Mouse (Mus musculus): Measurements from ENCODE around the gene Olfr372. TPM values are rescaled to one million over a fixed set of nuclear protein-coding genes. Genes with fewer than 3 reads are reported as not detected.
"Not testable (repeated sequence)": the region's sequence is repeated elsewhere in the genome, so short reads cannot be mapped to it uniquely, and the experiment has no call there.

The Olfr372 gene
- not detected in 2 replicates for polyA plus RNA-seq (2015; fragmentation: Nextera tagmentation; extraction: Ambion mirVana)

DNA sequence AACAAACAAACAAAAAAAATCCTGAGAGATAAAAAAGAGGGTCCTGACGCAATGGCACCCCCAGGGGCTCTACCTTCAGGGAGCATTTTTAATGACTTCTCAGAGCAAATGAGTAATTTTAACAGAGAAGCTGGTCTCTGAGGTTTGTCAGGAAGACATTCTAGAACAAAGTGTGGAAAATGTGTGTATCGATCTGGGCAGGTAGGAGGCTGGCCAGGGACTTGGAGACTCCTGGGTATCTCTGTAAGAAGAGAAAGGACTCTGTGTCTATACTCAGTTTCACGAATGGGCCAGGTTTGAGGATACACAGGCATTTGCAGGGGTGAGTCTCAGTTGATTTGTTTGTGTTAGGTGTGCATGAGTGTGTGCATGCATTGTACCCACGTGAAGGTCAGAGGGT is at the start of gene Olfr372:
Gene Olfr372, plus strand, starts transcription at position 301 of the 400 bp plus-strand sequence.
- H3K27ac ChIP-seq; H3K9me3 ChIP-seq; H3K4me1 ChIP-seq; H3K36me3 ChIP-seq; H3K9ac ChIP-seq; ATAC-seq (ENCODE audit: insufficient read depth, low FRiP score, low read depth); H3K27me3 ChIP-seq (replicated peaks); H3K4me2 ChIP-seq; H3K4me3 ChIP-seq (replicated peaks): not testable (repeated sequence)
- 77% methylated on average over 4 of the region's 4 CpGs for WGBS

- no peak for ATAC-seq (ENCODE audit: insufficient read depth, low FRiP score, low read depth)
- Histone ChIP-seq H3K4me2 (no peak overlapping the region), H3K9ac (no peak overlapping the region), H3K4me3 (replicated peaks) (no peak overlapping the region), H3K27me3 (replicated peaks) (no peaks in the 10 kb centered on the region), H3K9me3 (no peaks in the 10 kb centered on the region), H3K4me1 (no peaks in the 10 kb centered on the region), H3K27ac (no peak overlapping the region), H3K36me3 (no peaks in the 10 kb centered on the region)
- 64% methylated on average over 1 of the region's 1 CpGs for WGBS
These were observed 41.6 kb upstream of the Olfr372 start for GRCm38 (mm10) chr8:71999434-71999833.

- no peaks in the 10 kb centered on the region for H3K36me3 ChIP-seq
- 51% methylated on average over 3 of the region's 3 CpGs for WGBS
- ATAC-seq (ENCODE audit: insufficient read depth, low FRiP score, low read depth): no peak
These were observed 40.8 kb upstream of the Olfr372 start for GRCm38 (mm10) chr8:72000223-72000622.

GRCm38 (mm10) chr8:72002942-72003341 is 38.1 kb upstream of the Olfr372 start:
- Histone ChIP-seq H3K27me3 (replicated peaks) (no peaks in the 10 kb centered on the region), H3K9ac (no peak overlapping the region), H3K4me2 (no peak overlapping the region), H3K27ac (no peak overlapping the region), H3K36me3 (no peaks in the 10 kb centered on the region), H3K4me3 (replicated peaks) (no peak overlapping the region), H3K9me3 (no peaks in the 10 kb centered on the region), H3K4me1 (no peaks in the 10 kb centered on the region)
- ATAC-seq (ENCODE audit: insufficient read depth, low FRiP score, low read depth): no peak

More at GRCm38 (mm10) chr8:72000223-72000622, 40.8 kb upstream of the Olfr372 start:
- H3K4me2 ChIP-seq: no peak overlapping the region
- H3K9me3 ChIP-seq: no peaks in the 10 kb centered on the region
- no peaks in the 10 kb centered on the region for H3K27me3 ChIP-seq (replicated peaks)
- no peak overlapping the region for H3K9ac ChIP-seq
- no peaks in the 10 kb centered on the region for H3K4me1 ChIP-seq
- H3K27ac ChIP-seq: no peak overlapping the region
- H3K4me3 ChIP-seq (replicated peaks): no peak overlapping the region

DNA sequence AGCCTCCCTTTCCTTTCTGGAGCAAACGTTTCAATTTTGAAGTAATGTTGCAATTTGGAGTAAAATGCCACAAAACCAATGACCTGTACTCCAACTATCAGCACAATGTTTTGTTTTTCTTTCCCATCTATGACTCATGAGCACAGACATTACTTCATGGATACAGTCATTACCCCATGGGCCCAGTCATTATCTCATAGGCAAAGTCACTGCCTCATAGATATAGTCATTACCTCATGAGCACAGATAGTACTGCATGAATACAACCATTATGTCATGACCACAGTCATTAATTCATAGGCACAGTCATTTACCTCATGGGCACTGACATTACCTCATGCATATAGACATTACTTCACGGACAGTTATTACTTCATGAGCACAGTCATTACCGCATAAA is 35.1 kb upstream of the Olfr372 start:
- H3K9me3 ChIP-seq: no peaks in the 10 kb centered on the region
- ATAC-seq (ENCODE audit: insufficient read depth, low FRiP score, low read depth): no peak
- H3K4me3 ChIP-seq (replicated peaks): no peak overlapping the region
- H3K36me3 ChIP-seq: no peaks in the 10 kb centered on the region
- H3K9ac ChIP-seq: no peak overlapping the region
- H3K27me3 ChIP-seq (replicated peaks): no peaks in the 10 kb centered on the region
- no peaks in the 10 kb centered on the region for H3K4me1 ChIP-seq
- WGBS: 78% methylated on average over 3 of the region's 3 CpGs
- H3K27ac ChIP-seq: no peak overlapping the region
- H3K4me2 ChIP-seq: no peak overlapping the region

DNA sequence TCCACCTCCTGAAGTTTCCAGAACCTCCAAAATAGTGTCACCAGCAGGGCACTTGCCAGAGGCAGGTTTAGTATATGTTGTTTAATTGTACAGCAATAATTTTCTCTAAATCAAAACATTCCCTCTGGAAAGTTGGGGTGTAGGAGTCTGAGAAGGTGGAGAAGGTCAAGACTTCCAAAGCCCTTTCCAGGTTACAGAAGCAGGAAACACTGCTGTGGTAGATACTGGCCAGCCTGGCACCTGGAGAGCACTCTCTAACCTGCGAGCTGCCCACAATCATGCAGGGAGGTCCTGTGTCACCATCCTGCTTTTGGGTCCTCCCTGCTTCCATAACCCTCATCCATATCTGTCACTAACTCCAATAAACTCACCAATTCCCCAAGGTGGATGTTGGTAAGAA is 34.3 kb upstream of the Olfr372 start:
- Histone ChIP-seq H3K27ac (no peak overlapping the region), H3K27me3 (replicated peaks) (no peaks in the 10 kb centered on the region), H3K4me3 (replicated peaks) (no peak overlapping the region), H3K9me3 (no peaks in the 10 kb centered on the region), H3K9ac (no peak overlapping the region), H3K4me2 (no peak overlapping the region), H3K36me3 (no peaks in the 10 kb centered on the region), H3K4me1 (no peaks in the 10 kb centered on the region)
- no peak for ATAC-seq (ENCODE audit: insufficient read depth, low FRiP score, low read depth)
- WGBS: 78% methylated on average over 1 of the region's 1 CpGs

DNA sequence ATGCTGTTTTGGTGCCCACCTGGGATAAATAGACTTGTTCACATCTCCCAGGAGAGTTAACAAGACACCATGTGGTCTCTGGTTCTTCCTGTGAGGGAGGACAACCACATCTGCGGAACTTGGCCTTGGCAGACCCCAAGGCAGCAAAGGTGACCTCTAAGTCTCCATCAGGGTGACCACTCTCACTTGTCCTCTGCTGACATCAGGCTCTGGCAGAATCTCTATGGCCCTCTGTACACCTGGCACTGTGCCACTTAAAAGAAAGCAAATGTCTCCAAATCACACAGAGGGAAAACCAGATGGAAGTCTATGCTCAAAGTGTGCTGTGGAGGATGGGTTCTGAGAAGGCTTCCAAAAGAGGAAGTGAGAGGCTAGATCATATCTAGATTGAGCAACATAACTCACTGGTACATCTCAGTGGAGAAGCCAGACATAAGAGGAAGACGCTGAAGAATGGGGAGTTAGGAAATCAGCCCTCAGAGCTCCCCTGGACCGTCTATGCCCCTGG is 32.8 kb upstream of the Olfr372 start:
- no peaks in the 10 kb centered on the region for H3K9me3 ChIP-seq
- H3K27ac ChIP-seq: no peak overlapping the region
- H3K4me1 ChIP-seq: no peaks in the 10 kb centered on the region
- no peaks in the 10 kb centered on the region for H3K27me3 ChIP-seq (replicated peaks)
- no peak overlapping the region for H3K9ac ChIP-seq
- H3K4me2 ChIP-seq: no peak overlapping the region
- 62% methylated on average over 3 of the region's 3 CpGs for WGBS
- no peaks in the 10 kb centered on the region for H3K36me3 ChIP-seq
- H3K4me3 ChIP-seq (replicated peaks): no peak overlapping the region
- ATAC-seq (ENCODE audit: insufficient read depth, low FRiP score, low read depth): no peak

- ATAC-seq (ENCODE audit: insufficient read depth, low FRiP score, low read depth): no peak
- H3K4me2 ChIP-seq: no peak within 1 kb of the TSS
These were observed 31.5 kb upstream of the Olfr372 start, which contains the start of gene Cyp4f18 for GRCm38 (mm10) chr8:72009473-72009872. TSS of gene Cyp4f18 (minus strand) at chr8:72009626.

GRCm38 (mm10) chr8:72013506-72014228 is 27.4 kb upstream of the Olfr372 start:
- not testable (repeated sequence) for H3K27ac ChIP-seq; H3K9me3 ChIP-seq; H3K9ac ChIP-seq; H3K4me3 ChIP-seq (replicated peaks); H3K36me3 ChIP-seq; H3K4me2 ChIP-seq; ATAC-seq (ENCODE audit: insufficient read depth, low FRiP score, low read depth); H3K4me1 ChIP-seq; H3K27me3 ChIP-seq (replicated peaks)
- WGBS: 54% methylated on average over 6 of the region's 6 CpGs

More at GRCm38 (mm10) chr8:72009473-72009872, 31.5 kb upstream of the Olfr372 start, which contains the start of gene Cyp4f18:
- H3K27me3 ChIP-seq (replicated peaks): no peaks in the 10 kb centered on the region
- no peaks in the 10 kb centered on the region for H3K4me1 ChIP-seq
- H3K4me3 ChIP-seq (replicated peaks): no peak within 1 kb of the TSS
- no peak within 1 kb of the TSS for H3K9ac ChIP-seq
- H3K27ac ChIP-seq: no peak within 1 kb of the TSS
- WGBS: 68% methylated on average over 3 of the region's 3 CpGs
- no peaks in the 10 kb centered on the region for H3K9me3 ChIP-seq
- no peaks in the 10 kb centered on the region for H3K36me3 ChIP-seq

DNA sequence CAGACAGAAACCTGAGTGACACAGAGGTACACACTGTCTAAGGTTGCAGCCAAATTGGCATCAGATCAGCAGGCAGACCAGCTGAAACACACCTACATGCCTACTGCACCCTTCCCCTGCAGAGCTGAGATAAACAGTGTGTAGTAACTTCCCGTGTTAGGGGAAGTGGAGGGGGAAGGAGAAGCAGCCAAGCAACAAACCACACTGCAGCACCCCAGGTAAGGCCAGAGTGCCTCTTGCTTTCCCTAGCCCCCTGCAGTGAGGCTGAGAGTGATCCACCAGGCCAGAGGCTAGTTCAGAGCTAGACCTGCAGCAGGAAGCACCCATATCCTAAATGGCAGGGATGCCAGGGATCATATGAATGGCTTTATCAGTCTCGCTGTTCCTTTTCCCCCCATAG is 23.7 kb upstream of the Olfr372 start:
- H3K4me2 ChIP-seq; H3K27ac ChIP-seq; H3K27me3 ChIP-seq (replicated peaks); H3K4me1 ChIP-seq; H3K4me3 ChIP-seq (replicated peaks); H3K9ac ChIP-seq; ATAC-seq (ENCODE audit: insufficient read depth, low FRiP score, low read depth); H3K9me3 ChIP-seq; H3K36me3 ChIP-seq: not testable (repeated sequence)
- WGBS: 40% methylated on average over 2 of the region's 2 CpGs

DNA sequence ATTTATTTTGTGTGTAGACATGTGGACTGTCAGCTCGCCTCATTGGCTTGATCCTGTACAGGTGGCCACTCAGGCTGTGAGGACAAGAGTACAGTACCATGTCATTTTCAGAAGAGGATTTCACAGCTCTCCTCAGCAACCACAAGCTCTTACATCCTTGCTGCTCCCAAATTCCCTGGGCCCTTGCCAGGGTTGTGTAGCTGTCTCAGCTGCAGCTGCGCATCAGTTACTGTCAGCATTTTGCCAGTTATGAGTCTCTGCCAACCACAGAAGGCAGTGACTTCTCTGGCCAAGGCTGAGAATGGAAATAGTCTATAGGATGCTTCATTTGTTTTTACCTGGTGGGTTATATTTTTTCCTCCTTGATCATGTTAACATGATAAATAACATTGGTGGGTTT is 22.9 kb upstream of the Olfr372 start:
- ATAC-seq (ENCODE audit: insufficient read depth, low FRiP score, low read depth): no peak
- H3K36me3 ChIP-seq: no peaks in the 10 kb centered on the region
- H3K27ac ChIP-seq: no peak overlapping the region
- no peak overlapping the region for H3K4me2 ChIP-seq
- 63% methylated on average over 2 of the region's 2 CpGs for WGBS
- no peak overlapping the region for H3K4me3 ChIP-seq (replicated peaks)
- H3K9me3 ChIP-seq: no peaks in the 10 kb centered on the region
- no peaks in the 10 kb centered on the region for H3K27me3 ChIP-seq (replicated peaks)
- H3K4me1 ChIP-seq: no peaks in the 10 kb centered on the region
- H3K9ac ChIP-seq: no peak overlapping the region

GRCm38 (mm10) chr8:72019022-72019421 is 22.0 kb upstream of the Olfr372 start:
- H3K27ac ChIP-seq; H3K4me1 ChIP-seq; H3K4me2 ChIP-seq; ATAC-seq (ENCODE audit: insufficient read depth, low FRiP score, low read depth); H3K36me3 ChIP-seq; H3K9me3 ChIP-seq; H3K4me3 ChIP-seq (replicated peaks); H3K9ac ChIP-seq; H3K27me3 ChIP-seq (replicated peaks): not testable (repeated sequence)
- 80% methylated on average over 1 of the region's 1 CpGs for WGBS
